Mouse (Mus musculus) neutrophil, adult 83 days (primary cell): Measurements from ENCODE around the gene Mrpl18. TPM values are rescaled to one million over a fixed set of nuclear protein-coding genes. Genes with fewer than 3 reads are reported as not detected.

ENCODE experiments used
- total RNA-seq, 2 experiments: library from RNA; stranded (reverse); gene quantifications; one replicate each; pipeline ENCODE4 v1.2.4; 2023

Mrpl18 gene
- 10 to 100 TPM; 50.2 to 57.0 TPM for total RNA-seq

DNA sequence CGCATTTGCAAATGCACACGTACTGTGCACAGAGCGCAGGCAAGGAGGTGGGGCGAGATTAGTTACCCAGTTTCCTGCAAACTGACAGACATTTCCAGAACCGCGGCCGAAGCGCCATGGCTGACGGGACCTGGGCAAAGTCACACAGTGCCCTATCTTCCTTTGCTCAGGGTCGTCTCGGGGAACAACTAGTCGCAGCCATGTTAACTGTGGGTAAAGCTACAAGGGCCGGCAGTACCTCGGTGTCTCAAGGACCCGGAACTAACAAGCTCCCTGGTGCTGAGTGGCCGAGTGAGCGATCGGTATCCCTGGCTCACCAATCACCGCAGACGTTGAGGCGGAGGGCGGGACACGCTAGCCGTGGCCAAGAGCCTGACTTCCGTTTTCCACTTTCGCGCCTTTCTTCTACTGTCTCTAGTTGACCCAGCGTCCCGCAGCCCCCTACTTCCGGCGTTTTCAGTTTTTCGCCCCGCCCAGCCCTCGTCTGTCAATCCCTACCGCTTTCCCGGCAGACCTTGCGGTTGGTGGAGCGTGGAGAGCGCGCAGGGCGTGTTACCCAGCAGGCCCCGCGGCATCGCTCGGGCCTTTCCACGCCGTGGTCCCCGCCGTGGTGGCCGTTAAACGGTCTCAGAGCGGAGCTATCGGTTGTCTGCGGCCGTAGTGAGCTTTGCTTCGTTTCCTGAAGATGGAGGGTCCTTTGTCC lies at the start of gene Mrpl18:
Gene Mrpl18, minus strand, starts transcription at position 465 of the 703 bp plus-strand sequence.

DNA sequence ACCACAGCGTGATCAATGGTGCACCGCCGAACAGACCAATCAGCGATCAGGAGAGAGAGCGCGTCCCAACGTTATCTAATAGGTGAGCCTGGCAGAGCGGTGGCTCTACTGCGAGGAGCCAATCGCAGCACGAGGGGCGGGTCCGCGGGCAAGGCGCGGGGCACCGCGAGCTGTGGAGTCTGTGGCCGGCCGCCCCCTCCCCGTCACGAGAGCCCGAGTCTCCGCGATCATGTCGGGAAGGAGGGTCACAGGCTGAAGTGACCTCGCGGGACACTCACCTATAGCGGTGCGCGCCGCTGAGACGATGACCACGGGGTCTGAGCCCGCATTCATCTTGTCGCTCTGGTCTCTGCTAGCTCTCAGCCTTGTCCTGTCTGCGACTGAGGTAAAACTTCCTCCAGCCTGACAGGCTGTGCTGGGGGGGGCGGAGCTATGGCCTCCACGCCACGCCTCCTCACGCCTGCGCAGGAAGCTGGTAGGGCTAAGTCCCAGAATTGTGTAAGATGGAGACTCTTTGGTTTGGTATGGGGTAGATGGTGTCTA lies 44.3 kb upstream of the Mrpl18 start, which contains the start of gene Acat2:
Gene Acat2, minus strand, starts transcription at position 417 of the 543 bp plus-strand sequence.

DNA sequence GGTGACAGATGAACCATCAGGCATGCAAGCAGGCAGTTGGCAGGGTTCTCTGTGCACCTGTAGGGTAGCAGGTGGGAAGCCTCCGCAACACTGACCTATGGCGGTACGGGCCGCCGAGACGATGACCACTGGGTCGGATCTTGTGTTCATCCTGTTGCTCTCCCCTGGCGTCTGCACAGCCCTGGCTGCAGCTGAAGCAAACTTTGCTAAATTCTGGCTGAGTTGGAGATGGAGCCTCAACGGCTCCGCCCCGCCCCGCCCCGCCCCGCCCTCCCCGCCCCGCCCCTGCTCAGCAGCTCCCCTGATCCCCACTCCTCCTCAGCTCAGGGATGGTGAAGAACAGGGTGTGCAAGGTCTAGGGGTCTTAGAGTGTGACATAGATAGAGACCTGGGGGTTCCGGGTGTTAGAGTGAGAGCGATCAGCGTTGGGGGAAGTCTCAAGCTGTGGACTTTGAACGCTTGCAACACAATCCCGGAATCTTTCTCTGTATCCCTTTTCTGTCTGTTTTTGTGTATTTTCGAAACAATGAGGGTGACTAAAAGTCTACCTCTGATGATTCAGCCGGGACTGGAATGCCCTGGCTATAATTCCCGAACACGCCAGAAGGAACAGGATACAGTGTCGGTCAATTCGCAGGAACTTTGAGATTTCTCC lies 24.1 kb upstream of the Mrpl18 start, which contains the start of gene Acat3:
Gene Acat3, minus strand, starts transcription at position 450 of the 655 bp plus-strand sequence.

DNA sequence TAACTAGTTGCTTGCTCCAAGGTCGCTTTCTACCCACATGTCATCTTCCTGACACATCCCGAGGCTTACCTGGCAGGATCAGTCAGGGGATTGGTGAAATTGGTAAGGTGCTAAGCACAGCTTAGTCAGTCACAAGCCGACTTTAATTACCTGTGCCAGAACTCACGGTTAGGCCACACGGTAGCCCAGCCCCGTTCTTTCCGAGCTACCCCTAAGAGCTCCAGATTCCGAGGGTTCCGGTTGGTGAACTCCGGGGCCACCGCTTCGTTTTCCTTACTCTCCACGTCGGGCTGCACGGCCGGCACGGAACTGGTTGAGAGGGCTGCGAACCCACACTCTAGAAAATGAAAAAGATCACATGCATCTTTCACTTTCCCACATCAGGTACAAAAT lies 661 bp downstream of the Mrpl18 start, which contains the start of gene Tcp1:
Gene Tcp1, plus strand, starts transcription at position 214 of the 393 bp plus-strand sequence.

DNA sequence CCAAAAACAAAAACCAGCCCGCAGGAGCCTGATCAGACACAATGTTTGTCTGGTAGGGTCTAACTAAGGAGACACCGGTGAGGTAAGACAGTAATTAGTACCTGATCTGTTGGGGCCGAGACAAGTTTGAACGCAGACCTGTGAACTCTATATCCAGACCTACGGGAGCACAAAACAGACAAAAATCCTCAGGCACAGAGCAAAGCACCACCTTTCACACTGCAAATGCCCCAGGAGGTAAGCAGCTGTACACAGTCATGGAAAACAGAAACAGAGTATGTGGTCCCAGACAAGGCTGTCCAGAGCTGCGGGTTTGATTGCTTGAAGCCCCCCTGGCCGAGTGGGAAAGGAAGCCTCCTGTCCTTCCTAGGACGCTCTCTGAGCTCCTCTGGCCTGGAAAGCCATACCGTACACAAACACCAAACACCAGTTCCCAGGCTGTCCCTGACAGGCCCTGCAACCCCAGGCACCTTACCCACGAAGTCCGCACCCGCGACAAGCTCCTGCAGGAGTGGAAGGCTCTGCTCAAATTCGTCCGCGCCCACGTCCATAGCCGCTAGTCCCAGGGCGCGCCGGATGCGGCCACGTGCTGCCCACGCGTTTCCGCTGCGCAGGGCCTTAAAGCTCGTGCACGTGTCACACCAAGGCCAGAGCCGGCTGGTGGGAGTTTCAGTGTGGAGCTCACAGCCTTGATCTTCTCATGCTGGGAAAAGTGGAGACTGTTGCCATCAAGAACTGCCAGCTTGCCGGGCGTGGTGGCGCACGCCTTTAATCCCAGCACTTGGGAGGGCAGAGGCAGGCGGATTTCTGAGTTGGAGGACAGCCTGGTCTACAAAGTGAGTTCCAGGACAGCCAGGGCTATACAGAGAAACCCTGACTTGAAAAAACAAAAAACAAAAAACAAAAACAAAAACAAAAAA lies 6.5 kb downstream of the Mrpl18 start, which contains the start of gene Pnldc1:
Gene Pnldc1, minus strand, starts transcription at position 870 of the 920 bp plus-strand sequence.

DNA sequence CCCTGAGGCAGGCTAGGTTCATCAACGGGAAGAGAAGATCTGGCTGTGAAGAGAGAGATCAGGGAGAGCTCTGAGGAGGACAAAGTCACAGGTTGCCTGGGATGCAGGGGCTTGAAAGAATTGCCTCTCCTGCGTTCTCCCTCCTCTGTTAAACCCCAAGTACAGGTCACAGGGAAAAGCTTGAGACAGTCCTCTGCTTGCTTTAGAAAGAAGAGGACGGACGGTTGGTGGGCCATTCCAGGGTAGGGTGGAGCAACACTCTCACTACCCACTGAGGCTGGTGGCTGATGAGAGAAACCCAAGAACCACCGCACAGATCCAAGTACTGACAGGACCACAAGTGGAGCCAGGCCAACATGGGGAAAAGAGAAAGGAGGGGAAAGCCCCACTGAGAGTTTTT lies 40.4 kb downstream of the Mrpl18 start, which contains the start of gene Mrgprh:
Gene Mrgprh, plus strand, starts transcription at position 301 of the 400 bp plus-strand sequence.

DNA sequence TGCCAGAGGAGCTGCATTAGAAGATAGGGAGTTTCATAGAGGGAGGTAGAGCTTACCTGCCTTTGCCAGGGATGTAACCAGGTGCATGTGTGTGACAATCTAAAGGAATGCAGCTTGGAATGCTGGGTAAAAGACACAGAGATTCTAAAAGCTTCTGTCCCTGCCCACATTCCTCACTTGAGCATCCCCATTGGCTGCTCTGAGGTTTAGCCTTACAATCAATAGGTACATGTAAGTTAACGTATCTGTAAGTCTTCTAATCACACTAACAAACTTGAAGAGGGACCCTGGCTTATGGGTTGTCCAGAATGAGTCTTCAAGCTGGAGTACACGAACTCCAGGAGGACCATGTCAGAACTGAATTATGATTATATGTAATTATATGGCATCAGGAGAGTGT lies 48.1 kb downstream of the Mrpl18 start, which contains the start of gene Mas1:
Gene Mas1, minus strand, starts transcription at position 101 of the 400 bp plus-strand sequence.

Other genes starting within 250 kb of the Mrpl18 start
- not detected for gene Slc22a1, start 240.5 kb downstream of the Mrpl18 start, total RNA-seq
- 10 to 100 TPM; 26.3 to 30.7 TPM for gene Igf2r, start 146.7 kb downstream of the Mrpl18 start, total RNA-seq
- gene Mas1, start 48.2 kb downstream of the Mrpl18 start, total RNA-seq, result not detected
- gene Mrgprh, start 40.3 kb downstream of the Mrpl18 start, total RNA-seq, result not detected
- 1 to 10 TPM in 1 of 2 experiments, under 1 TPM in 1; 0.29 to 1.1 TPM for gene Pnldc1, start 6.1 kb downstream of the Mrpl18 start, total RNA-seq
- gene Tcp1, start 644 bp downstream of the Mrpl18 start, total RNA-seq, result 100 to 1,000 TPM in 1 of 2 experiments, 10 to 100 TPM in 1; 96.1 to 102 TPM
- under 1 TPM in 1 of 2 experiments, not detected in 1; 0.73 TPM for gene Acat3, start 24.3 kb upstream of the Mrpl18 start, total RNA-seq
- gene Acat2, start 44.4 kb upstream of the Mrpl18 start, total RNA-seq, result 1 to 10 TPM; 8.8 to 9.2 TPM
- gene Wtap, start 77.8 kb upstream of the Mrpl18 start, total RNA-seq, result 10 to 100 TPM; 64.4 to 72.9 TPM
- 10 to 100 TPM; 44.6 to 60.1 TPM for gene Sod2, start 90.5 kb upstream of the Mrpl18 start, total RNA-seq
- gene Gpr31b, start 136.0 kb upstream of the Mrpl18 start, total RNA-seq, result under 1 TPM in 1 of 2 experiments, not detected in 1; 0.90 TPM
- gene Tcp10b, start 144.8 kb upstream of the Mrpl18 start, total RNA-seq, result not detected
- under 1 TPM; 0.15 to 0.44 TPM for gene Unc93a, start 215.5 kb upstream of the Mrpl18 start, total RNA-seq